Mouse (Mus musculus) kidney, adult 11 months (tissue): ENCODE measurements around the gene Kifap3.

Experiments
- DNase-seq: peaks from one replicate; pipeline ENCODE4 v3.0.0; 2022

Kifap3 gene

GRCm38 (mm10) chr1:163898291-163898764 is 118.9 kb downstream of the Kifap3 start:
- DNase-seq = no peak

DNA sequence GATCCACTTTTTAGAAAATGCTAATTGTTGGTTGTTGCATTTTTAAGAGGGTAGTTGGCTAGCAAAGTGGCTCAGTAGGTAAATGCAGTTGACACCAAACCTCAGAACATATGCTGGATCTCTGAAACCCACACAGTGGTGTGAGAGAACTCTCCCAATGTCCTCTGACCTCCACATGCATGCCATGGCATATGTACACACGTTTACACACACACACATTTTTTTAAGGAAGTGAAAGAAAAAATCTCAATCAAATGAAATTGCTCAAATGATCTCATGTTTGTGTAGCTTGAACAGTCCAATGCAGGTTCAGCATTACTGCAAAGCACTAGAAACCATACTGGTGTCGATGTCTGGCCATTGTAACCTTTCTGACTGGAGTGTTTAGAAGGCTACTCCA is 120.2 kb downstream of the Kifap3 start:
- DNase-seq = no peak

GRCm38 (mm10) chr1:163900168-163900567 is 120.8 kb downstream of the Kifap3 start:
- no peak for DNase-seq

DNA sequence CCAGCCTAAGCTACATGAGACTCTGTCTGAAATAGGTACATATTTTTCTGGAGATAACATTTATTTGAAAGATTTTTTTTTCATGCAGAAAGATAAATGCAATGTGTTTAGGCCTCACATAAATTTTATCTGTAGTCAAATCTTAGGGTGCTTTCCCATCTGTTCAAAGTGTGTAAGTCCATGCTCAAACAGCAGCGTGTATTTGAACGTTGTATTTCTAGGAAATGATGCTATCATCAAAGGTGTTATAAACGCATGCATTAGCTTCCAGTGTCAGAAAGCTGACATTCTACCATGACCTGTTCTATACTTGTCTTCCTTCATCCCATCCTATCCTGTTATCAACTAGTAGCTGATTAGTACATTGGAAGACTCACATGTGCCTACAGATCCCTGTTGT is 124.0 kb downstream of the Kifap3 start:
- no peak for DNase-seq

DNA sequence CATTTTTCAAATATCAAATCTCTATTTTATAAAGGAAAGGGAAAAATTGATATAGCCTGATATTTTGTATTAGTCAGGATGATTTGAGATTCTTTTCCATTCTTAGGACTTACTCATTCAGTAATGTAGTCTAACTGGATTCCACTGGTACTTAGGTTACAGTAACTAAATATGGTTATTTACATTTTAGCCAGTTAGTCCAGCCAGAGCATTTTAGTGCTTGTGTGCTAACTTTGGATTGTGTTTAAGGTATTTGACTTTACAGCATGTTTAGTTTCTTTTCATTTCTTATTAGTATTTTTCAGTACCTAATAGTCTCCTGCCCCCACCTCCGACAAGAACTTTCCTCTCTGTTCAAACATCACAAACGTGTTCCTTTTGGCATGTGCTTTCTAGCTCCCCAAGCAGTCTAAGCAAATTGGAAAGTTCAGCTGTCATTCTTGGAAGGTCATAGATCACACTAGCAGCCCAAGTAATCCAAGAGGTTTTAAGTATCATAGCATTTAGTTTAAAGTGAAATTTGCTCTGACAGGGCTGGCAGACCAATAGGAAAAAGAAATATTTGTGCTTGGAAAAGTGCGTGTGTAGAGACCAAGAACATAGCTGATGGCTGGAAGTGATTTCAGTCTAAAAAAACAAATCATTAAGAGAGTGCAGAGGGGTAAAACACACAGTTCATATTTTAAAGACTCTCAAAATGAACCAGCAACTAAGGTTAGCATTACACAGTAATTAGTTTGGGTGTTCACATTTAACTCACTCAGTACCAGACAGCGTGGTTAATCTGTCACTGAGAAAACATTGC is 127.8 kb downstream of the Kifap3 start:
- DNase-seq = no peak

- DNase-seq = no peak
Observed at GRCm38 (mm10) chr1:163908389-163908788, 129.0 kb downstream of the Kifap3 start.

- no peak for DNase-seq
Observed at GRCm38 (mm10) chr1:163910343-163910742, 131.0 kb downstream of the Kifap3 start.

GRCm38 (mm10) chr1:163910785-163911184 is 131.4 kb downstream of the Kifap3 start:
- no peak for DNase-seq

DNA sequence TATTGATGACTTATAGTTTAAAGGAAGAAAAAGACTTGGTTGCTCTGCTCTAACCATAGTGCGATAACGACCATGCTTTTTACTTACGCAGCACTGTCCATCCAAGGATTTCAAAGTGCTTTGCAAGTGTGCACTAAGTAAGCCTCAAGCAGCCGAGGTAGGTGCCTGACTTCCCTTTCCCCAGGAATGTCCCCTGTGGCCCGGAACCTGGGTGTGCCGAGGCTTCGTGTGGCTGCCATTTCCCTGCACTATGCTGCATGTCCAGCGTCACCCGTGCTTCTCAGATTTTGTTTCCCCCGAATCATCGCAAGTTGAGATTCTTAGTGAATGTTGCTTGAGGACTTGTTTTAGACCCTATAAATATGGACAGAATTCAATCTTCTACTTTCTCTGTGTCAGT is 132.6 kb downstream of the Kifap3 start:
- DNase-seq = no peak

GRCm38 (mm10) chr1:163917349-163918160 is 138.2 kb downstream of the Kifap3 start:
- no peak for DNase-seq

DNA sequence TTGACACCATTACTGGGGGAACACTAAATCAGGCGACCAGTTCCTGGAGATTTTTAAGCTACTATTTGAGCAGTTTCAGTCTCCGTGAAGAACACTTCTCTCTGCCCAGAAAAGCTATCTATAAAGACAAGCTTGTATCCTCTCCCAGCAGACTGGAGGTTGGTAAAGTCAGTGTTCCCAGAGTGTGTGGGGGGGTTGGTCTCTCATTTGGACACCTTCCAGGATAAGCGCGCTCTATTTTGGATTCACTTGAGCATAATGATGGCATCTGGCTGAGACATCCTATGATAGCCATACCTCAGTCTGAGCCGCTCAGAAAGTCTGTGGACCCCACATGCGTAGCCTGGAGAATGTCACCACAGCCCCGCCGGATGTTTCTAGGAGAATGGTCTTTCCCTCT is 144.7 kb downstream of the Kifap3 start:
- DNase-seq = no peak

- no peak for DNase-seq
Observed at GRCm38 (mm10) chr1:163928846-163929245, 149.5 kb downstream of the Kifap3 start, which contains the start of gene Scyl3. Scyl3 (plus strand) TSS chr1:163929100.

- peak; percentile 87 for DNase-seq
Observed at GRCm38 (mm10) chr1:163929636-163930457, 150.5 kb downstream of the Kifap3 start.

GRCm38 (mm10) chr1:163930458-163930794 is 151.0 kb downstream of the Kifap3 start:
- no peak for DNase-seq

DNA sequence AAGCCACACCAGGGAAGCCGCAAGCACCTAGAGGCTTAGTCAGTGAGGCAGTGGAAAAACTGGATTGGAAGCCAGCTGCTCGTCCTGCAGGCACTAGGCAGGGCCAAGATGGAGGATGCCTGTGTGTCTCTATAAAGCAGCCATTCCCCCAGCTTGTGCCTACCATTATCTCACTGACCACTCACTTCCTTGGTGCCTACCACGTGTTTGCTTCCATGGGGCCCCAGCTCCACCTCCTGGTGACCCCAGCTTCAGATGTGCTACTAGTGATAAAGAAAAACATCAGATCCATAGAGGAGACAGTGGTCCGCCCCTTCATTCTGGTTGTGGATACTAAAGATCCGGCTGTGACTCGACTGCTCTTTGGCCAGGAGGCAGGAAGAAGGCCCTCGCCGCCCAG is 152.4 kb downstream of the Kifap3 start:
- no peak for DNase-seq

DNA sequence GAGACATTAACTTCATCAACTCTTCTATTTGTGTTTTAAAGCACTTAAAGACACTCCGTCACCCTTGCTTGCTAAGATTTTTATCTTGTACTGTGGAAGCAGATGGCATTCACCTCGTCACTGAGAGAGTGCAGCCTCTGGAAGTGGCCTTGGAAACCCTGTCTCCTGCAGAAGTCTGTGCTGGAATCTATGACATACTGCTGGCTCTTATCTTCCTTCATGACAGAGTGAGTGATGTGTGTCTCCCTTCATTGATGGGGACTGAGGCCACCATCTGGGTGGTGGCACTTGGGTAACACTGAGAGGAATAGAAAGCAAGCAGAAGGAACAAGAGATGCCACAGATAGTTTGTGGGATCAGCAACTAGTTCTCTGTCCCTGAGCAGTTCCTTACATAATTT is 155.2 kb downstream of the Kifap3 start:
- DNase-seq = no peak

DNA sequence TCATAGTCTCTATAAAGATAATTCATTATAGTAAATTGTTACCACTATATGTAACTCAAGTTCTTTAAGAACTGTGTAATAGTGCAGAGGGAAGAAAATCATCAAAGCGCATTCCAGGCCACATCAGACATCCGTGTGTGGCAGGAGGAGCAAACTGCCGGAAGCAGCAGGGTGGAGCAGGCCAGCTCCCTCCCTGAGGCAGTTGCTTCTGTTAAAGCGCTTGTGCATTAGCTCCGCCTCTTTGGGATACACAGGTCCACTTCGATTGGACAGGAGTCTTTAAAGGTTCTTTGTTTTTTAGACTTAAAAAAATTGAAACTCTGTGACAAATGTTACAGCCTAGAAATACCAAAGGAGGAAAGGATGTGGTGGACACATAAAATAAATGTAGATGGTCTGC is 162.7 kb downstream of the Kifap3 start:
- no peak for DNase-seq

GRCm38 (mm10) chr1:163953396-163953795 is 174.0 kb downstream of the Kifap3 start:
- DNase-seq = peak; percentile 42

DNA sequence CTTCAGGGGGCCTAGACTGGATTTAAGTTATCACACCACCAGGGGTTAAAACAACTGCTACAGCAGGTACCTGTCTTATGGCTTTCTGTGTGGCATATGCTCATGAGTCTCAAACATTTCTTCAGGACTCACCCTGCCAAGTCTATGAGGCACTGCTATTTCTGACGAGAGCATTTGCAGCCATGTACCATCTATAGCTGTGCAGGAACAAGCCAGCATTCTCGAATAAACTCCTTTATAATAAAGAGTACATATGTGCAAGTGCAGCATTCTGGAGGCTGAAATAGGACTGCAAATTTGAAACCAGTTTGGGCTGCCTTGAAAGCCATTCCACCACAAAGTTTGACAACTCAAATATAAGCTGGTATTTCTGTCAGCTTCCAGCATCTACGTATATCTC is 178.7 kb downstream of the Kifap3 start:
- no peak for DNase-seq

GRCm38 (mm10) chr1:163964008-163964689 is 184.8 kb downstream of the Kifap3 start:
- no peak for DNase-seq
